Mouse (Mus musculus) CH12.LX (cell line): ENCODE measurements at regions not wholly inside any gene's neighbourhood (a gene's known extent, or its start where the extent isn't known, plus 50 kb on each side); places are given as distances from the start of the nearest gene placed in this dataset.

Experiments used
- CTCF ChIP-seq, 2 experiments: IDR thresholded peaks in 1 of 2; conservative IDR thresholded peaks in 1 of 2; 2 replicates each; pipeline ENCODE4 v1.5.1; 2011 to 2012; ENCODE audit warnings: low read depth in 2 of 2, low read length in 2 of 2, improper control_type of control experiment in 1 of 2, inconsistent platforms in 1 of 2, mild to moderate bottlenecking in 1 of 2, moderate library complexity in 1 of 2
- E2F4 ChIP-seq: IDR thresholded peaks from 2 replicates; pipeline ENCODE4 v1.6.1; 2011; ENCODE audit warnings: low read depth, low read length, improper control_type of control experiment; ENCODE audit not compliant: insufficient replicate concordance
- EP300 ChIP-seq: IDR thresholded peaks from 2 replicates; pipeline ENCODE4 v1.6.1; 2011; ENCODE audit warnings: low read length, improper control_type of control experiment
- ETS1 ChIP-seq: conservative IDR thresholded peaks from 2 replicates; pipeline ENCODE4 v1.6.1; 2012; ENCODE audit warnings: low read depth, mild to moderate bottlenecking, inconsistent platforms, low read length, improper control_type of control experiment, moderate library complexity
- POLR2AphosphoS2 ChIP-seq: IDR thresholded peaks from 2 replicates; pipeline ENCODE4 v1.6.1; 2011; ENCODE audit warnings: low read depth, low read length, improper control_type of control experiment
- USF2 ChIP-seq: conservative IDR thresholded peaks from 2 replicates; pipeline ENCODE4 v1.6.1; 2011; ENCODE audit warnings: low read depth, low read length, improper control_type of control experiment
- ZKSCAN1 ChIP-seq: IDR thresholded peaks from 2 replicates; pipeline ENCODE4 v1.6.1; 2012; ENCODE audit warnings: low read depth, inconsistent platforms, low read length, improper control_type of control experiment, borderline replicate concordance
- ZMIZ1 ChIP-seq: IDR thresholded peaks from 2 replicates; pipeline ENCODE4 v1.6.1; 2012; ENCODE audit warnings: low read depth, mild to moderate bottlenecking, inconsistent platforms, low read length, improper control_type of control experiment

- TF ChIP-seq ZMIZ1 (no peak), EP300 (no peak), ZKSCAN1 (no peak), CTCF (conservative IDR thresholded peaks at IDR 0.05 in 1 of 2, IDR thresholded peaks at IDR 0.05 in 1 of 2; ENCODE audit: low read depth in 2 of 2, low read length in 2 of 2) (no peak), USF2 (no peak), E2F4 (no peak), POLR2AphosphoS2 (no peak), ETS1 (no peak)
Observed at GRCm38 (mm10) chr3:38363888-38364287, 120.8 kb downstream of the Ankrd50 start.
